Mouse (Mus musculus) midbrain, embryonic 14.5 days (tissue): ENCODE measurements at regions not wholly inside any gene's neighbourhood (a gene's known extent, or its start where the extent isn't known, plus 50 kb on each side); places are given as distances from the start of the nearest gene placed in this dataset.

ENCODE experiments used
- ATAC-seq: fragments of 200-750 bp; cut with Nextera tagmentation; 2 replicates; pipeline ENCODE4 v1.8.0; 2017; ENCODE audit warnings: moderate number of reproducible peaks, moderate library complexity; ENCODE audit not compliant: low FRiP score, low TSS enrichment
- DNase-seq: peaks from one replicate; pipeline ENCODE4 v3.0.0-alpha.2; 2015
- H3K27ac ChIP-seq: fragments of 300-500 bp; sonication (generic); replicated peaks from 2 replicates; pipeline ENCODE4 v1.5.1; 2014; ENCODE audit warnings: mild to moderate bottlenecking, low read depth, low read length, moderate library complexity
- H3K27me3 ChIP-seq: fragments of 300-500 bp; sonication (generic); 2 replicates; pipeline ENCODE4 v1.6.1; 2014; ENCODE audit warnings: low read length, control low read depth, mixed read lengths; ENCODE audit not compliant: control insufficient read depth, insufficient read depth
- H3K36me3 ChIP-seq: fragments of 300-500 bp; sonication (generic); 2 replicates; pipeline ENCODE4 v1.6.1; 2014; ENCODE audit warnings: low read length, control low read depth; ENCODE audit not compliant: control insufficient read depth, insufficient read depth
- H3K4me1 ChIP-seq: fragments of 300-500 bp; sonication (generic); 2 replicates; pipeline ENCODE4 v1.6.1; 2014; ENCODE audit warnings: mild to moderate bottlenecking, antibody characterized with exemption, low read length, control low read depth; ENCODE audit not compliant: control insufficient read depth, insufficient read depth
- H3K4me2 ChIP-seq: fragments of 300-500 bp; sonication (generic); 2 replicates; pipeline ENCODE4 v1.6.1; 2014; ENCODE audit warnings: mild to moderate bottlenecking, low read length, moderate library complexity
- H3K4me3 ChIP-seq: fragments of 300-500 bp; sonication (generic); replicated peaks from 2 replicates; pipeline ENCODE4 v1.5.1; 2014; ENCODE audit warnings: low read depth, low read length
- H3K9ac ChIP-seq: fragments of 300-500 bp; sonication (generic); replicated peaks from 2 replicates; pipeline ENCODE4 v1.6.1; 2014; ENCODE audit warnings: mild to moderate bottlenecking, low read length, moderate library complexity
- H3K9me3 ChIP-seq: fragments of 300-500 bp; sonication (generic); 2 replicates; pipeline ENCODE4 v1.6.1; 2016; ENCODE audit warnings: low read length, control low read depth, mixed read lengths; ENCODE audit not compliant: control insufficient read depth
- WGBS: fragments of 180-500 bp; shearing (Covaris S2); extraction: QIAGEN DNeasy Blood & Tissue Kit; methylation state at CpG from one replicate; pipeline ENCODE4 v1.1.7; 2014; 5-methylcytosine and 5-hydroxymethylcytosine counted together

GRCm38 (mm10) chr16:92905626-92906025, 79.7 kb upstream of the Runx1 start:
- Histone ChIP-seq H3K9ac (no peak overlapping the region), H3K9me3 (no peaks in the 10 kb centered on the region), H3K4me2 (no peak overlapping the region), H3K36me3 (no peaks in the 10 kb centered on the region), H3K27ac (no peak overlapping the region), H3K4me1 (no peaks in the 10 kb centered on the region), H3K4me3 (no peak overlapping the region), H3K27me3 (no peaks in the 10 kb centered on the region)
- DNase-seq (no peak), ATAC-seq (no peak)
- WGBS: 91% methylated on average over 6 of the region's 6 CpGs

DNA sequence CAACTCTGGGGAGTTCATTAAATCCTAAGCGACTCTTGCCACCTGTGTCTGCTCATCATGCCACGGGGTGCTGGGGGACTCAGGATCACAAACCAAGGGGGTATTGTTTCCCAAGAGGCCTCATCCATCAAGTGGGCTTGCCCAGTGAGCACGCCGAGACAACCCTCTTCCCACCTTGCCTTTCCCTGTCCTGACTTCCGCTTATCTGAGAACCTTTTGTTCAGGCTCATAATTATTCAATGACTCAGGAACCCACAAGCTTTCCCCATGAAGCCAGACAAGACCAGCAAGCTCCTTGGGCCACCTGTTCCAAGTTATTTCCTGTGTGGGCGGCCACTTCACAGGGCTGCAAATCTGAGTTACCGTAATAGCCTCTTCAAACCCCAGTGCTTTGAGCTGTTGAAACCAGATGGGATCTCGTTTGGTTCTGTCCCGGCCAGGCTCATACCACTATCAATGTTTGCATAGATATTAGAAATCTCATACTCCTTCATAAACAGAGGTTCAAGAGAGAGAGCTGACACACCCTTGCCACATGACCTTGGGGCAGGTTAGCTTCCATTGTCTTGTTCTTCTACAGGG, 78.0 kb upstream of the Runx1 start:
- WGBS: 84% methylated on average over 9 of the region's 9 CpGs
- DNase-seq: no peak
- H3K9ac ChIP-seq: no peak overlapping the region
- no peak overlapping the region for H3K27ac ChIP-seq
- no peak overlapping the region for H3K4me2 ChIP-seq
- no peaks in the 10 kb centered on the region for H3K4me1 ChIP-seq
- H3K27me3 ChIP-seq: no peaks in the 10 kb centered on the region
- H3K4me3 ChIP-seq: no peak overlapping the region
- no peak for ATAC-seq
- H3K36me3 ChIP-seq: no peaks in the 10 kb centered on the region
- H3K9me3 ChIP-seq: no peaks in the 10 kb centered on the region

DNA sequence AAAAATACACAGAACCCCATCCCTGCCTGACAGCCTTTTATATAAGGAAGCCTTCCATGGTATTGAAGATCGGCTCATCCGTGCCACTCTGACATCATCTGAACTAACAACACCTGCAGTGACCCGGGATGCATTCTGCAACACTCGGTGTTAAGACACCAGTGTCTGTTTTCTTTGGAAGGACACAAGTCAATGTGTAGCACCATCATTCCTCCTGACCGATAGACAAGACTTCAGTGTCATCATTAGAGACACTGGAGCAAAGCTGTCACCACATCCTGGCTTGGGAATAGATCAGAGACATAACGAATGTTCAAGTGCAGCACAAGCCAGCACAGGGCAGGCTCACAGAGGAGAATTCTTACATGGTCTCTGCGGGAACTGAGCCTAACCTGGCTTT, 77.5 kb upstream of the Runx1 start:
- Histone ChIP-seq H3K27ac (no peak overlapping the region), H3K4me3 (no peak overlapping the region), H3K36me3 (no peaks in the 10 kb centered on the region), H3K4me2 (no peak overlapping the region), H3K27me3 (no peaks in the 10 kb centered on the region), H3K9me3 (no peaks in the 10 kb centered on the region), H3K9ac (no peak overlapping the region), H3K4me1 (no peaks in the 10 kb centered on the region)
- no peak for ATAC-seq
- DNase-seq: no peak
- 88% methylated on average over 7 of the region's 7 CpGs for WGBS

GRCm38 (mm10) chr16:92899704-92900103, 73.8 kb upstream of the Runx1 start:
- Histone ChIP-seq H3K36me3 (no peaks in the 10 kb centered on the region), H3K4me2 (no peak overlapping the region), H3K4me3 (no peak overlapping the region), H3K4me1 (no peaks in the 10 kb centered on the region), H3K27me3 (no peaks in the 10 kb centered on the region), H3K9me3 (no peaks in the 10 kb centered on the region), H3K27ac (no peak overlapping the region), H3K9ac (no peak overlapping the region)
- 80% methylated on average over 1 of the region's 1 CpGs for WGBS
- DNase-seq (no peak), ATAC-seq (no peak)

DNA sequence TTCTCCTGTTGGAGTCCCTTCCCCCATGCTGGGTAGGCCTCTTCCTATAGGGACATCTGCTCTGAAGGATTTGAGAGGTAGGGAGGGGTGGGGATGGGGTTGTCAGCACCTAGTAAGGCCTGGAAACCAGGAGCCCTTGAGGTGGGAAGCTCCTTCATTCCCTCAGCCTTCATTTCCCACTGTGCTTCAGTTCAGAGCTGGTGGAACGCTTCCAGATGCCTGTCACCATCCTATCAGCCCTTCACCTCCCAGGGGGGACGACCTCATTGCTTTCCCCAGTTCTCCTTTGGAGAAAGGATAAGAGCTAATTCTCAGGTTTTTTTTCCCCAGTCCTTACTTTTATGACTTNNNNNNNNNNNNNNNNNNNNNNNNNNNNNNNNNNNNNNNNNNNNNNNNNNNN, 65.8 kb upstream of the Runx1 start:
- Histone ChIP-seq H3K9me3 (no peaks in the 10 kb centered on the region), H3K4me3 (no peak overlapping the region), H3K9ac (no peak overlapping the region), H3K36me3 (no peaks in the 10 kb centered on the region), H3K4me2 (no peak overlapping the region), H3K27ac (no peak overlapping the region), H3K27me3 (no peaks in the 10 kb centered on the region), H3K4me1 (no peaks in the 10 kb centered on the region)
- ATAC-seq (no peak), DNase-seq (no peak)
- 59% methylated on average over 2 of the region's 2 CpGs for WGBS

GRCm38 (mm10) chr16:92890713-92891112, 64.8 kb upstream of the Runx1 start:
- H3K27ac ChIP-seq: no peak overlapping the region
- no peaks in the 10 kb centered on the region for H3K27me3 ChIP-seq
- ATAC-seq (no peak), DNase-seq (no peak)
- no peak overlapping the region for H3K4me2 ChIP-seq
- no peak overlapping the region for H3K9ac ChIP-seq
- no peaks in the 10 kb centered on the region for H3K9me3 ChIP-seq
- no peaks in the 10 kb centered on the region for H3K4me1 ChIP-seq
- H3K4me3 ChIP-seq: no peak overlapping the region
- no peaks in the 10 kb centered on the region for H3K36me3 ChIP-seq
- 75% methylated on average over 3 of the region's 3 CpGs for WGBS

GRCm38 (mm10) chr16:92889537-92889936, 63.6 kb upstream of the Runx1 start:
- H3K4me2 ChIP-seq: no peak overlapping the region
- no peaks in the 10 kb centered on the region for H3K4me1 ChIP-seq
- 92% methylated on average over 10 of the region's 10 CpGs for WGBS

GRCm38 (mm10) chr16:92886226-92886625, 60.3 kb upstream of the Runx1 start:
- no peak overlapping the region for H3K9ac ChIP-seq
- no peak overlapping the region for H3K27ac ChIP-seq
- no peak for DNase-seq
- H3K36me3 ChIP-seq: no peaks in the 10 kb centered on the region
- 96% methylated on average over 3 of the region's 3 CpGs for WGBS
- H3K4me2 ChIP-seq: no peak overlapping the region
- H3K4me3 ChIP-seq: no peak overlapping the region
- no peaks in the 10 kb centered on the region for H3K9me3 ChIP-seq
- ATAC-seq: no peak
- no peaks in the 10 kb centered on the region for H3K27me3 ChIP-seq
- H3K4me1 ChIP-seq: no peaks in the 10 kb centered on the region

More at GRCm38 (mm10) chr16:92889537-92889936, 63.6 kb upstream of the Runx1 start:
- H3K9ac ChIP-seq: no peak overlapping the region
- no peak for DNase-seq
- no peak overlapping the region for H3K4me3 ChIP-seq
- H3K27ac ChIP-seq: no peak overlapping the region
- H3K9me3 ChIP-seq: no peaks in the 10 kb centered on the region
- ATAC-seq: no peak
- no peaks in the 10 kb centered on the region for H3K36me3 ChIP-seq
- H3K27me3 ChIP-seq: no peaks in the 10 kb centered on the region

DNA sequence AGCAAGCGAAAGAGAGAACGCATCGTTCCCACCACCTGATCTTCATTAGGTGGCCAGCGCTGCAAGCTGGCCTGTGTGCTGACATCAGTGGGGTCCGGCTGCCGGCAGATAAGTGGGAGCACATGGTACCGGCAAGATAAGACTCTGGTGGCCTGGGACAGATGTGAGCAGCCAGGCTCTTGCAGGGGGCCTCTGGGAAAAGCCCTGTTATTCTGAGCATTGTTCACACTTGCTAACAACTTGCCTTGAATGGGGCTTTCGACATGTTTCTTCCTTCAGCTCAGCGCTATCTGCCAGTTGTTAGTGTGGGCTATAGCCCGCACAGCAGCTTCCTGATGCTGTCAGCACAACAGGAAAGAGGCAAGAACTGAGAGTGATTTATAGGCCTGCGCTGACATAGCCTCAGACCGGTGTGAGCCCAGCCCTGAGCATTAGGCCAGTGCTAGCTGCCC, 57.9 kb upstream of the Runx1 start:
- Histone ChIP-seq H3K27ac (no peak overlapping the region), H3K36me3 (no peaks in the 10 kb centered on the region), H3K4me1 (no peaks in the 10 kb centered on the region), H3K9ac (no peak overlapping the region), H3K9me3 (no peaks in the 10 kb centered on the region), H3K4me2 (no peak overlapping the region), H3K27me3 (no peaks in the 10 kb centered on the region), H3K4me3 (no peak overlapping the region)
- DNase-seq (no peak), ATAC-seq (no peak)
- WGBS: 75% methylated on average over 12 of the region's 12 CpGs
